Mouse (Mus musculus) olfactory bulb, adult 2 months (tissue): ENCODE data around the gene Vsx1.

Experiments
- CTCF ChIP-seq: fragments of 200-500 bp; IDR thresholded peaks from 2 replicates; pipeline ENCODE4 v1.5.1; 2012; ENCODE audit warnings: low read depth, mild to moderate bottlenecking, low read length, moderate library complexity; ENCODE audit not compliant: insufficient read depth
- POLR2A ChIP-seq: fragments of 200-500 bp; IDR thresholded peaks from 2 replicates; pipeline ENCODE4 v1.6.1; 2012; ENCODE audit warnings: mild to moderate bottlenecking, low read depth, low read length, moderate library complexity; ENCODE audit not compliant: insufficient read depth

- TF ChIP-seq POLR2A (no peak), CTCF (no peak)
Observed at GRCm38 (mm10) chr2:150737881-150738280, 48.7 kb upstream of the Vsx1 start.
